Mouse (Mus musculus): ENCODE measurements around the gene Pth. TPM values are rescaled to one million over a fixed set of nuclear protein-coding genes. Genes with fewer than 3 reads are reported as not detected.

Pth gene
- total RNA-seq (2012; rRNA removed) (not detected in 2 replicates), total RNA-seq (2014; rRNA removed) (not detected in 2 replicates), polyA plus RNA-seq (2012; ENCODE audit: insufficient read length, low read depth) (not detected in 2 replicates)

DNA sequence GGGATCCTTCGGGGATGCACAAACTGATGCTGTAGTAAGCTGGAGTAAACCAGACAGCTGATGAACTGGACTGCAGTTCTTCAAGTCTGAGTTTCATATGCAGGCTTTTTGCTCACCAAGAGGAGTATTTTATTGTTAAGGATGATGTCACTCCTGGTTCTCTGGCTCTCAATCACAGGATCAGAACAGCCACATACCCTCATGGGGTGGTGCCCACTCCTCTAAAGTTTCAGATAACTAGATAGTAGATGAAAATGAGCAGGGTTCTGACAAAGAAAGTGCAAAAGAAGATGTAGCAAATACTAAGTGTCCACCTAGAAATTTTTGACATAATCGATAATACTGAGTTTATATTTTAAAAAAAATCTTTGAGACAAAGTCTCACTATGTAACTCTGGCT is at the start of gene Pth:
Gene Pth, minus strand, starts transcription at position 101 of the 400 bp plus-strand sequence.
- no peak for DNase-seq (ENCODE audit: extremely low read depth)
- Histone ChIP-seq H3K27ac (ENCODE audit: insufficient read depth, low read depth) (no peak within 1 kb of the TSS), H3K9me3 (replicated peaks; ENCODE audit: low read length) (no peaks in the 10 kb centered on the region), H3K27me3 (replicated peaks) (no peaks in the 10 kb centered on the region), H3K4me3 (replicated peaks in 1 of 3; ENCODE audit: low read depth in 2 of 3, low read length in 2 of 3, poor library complexity in 1 of 3) (no peak within 1 kb of the TSS), H3K9ac (ENCODE audit: insufficient read depth, low read depth) (no peak within 1 kb of the TSS), H3K79me2 (replicated peaks; ENCODE audit: control insufficient read depth, extremely low read depth, insufficient read depth, poor library complexity, severe bottlenecking) (no peaks in the 10 kb centered on the region), H3K4me2 (ENCODE audit: insufficient read depth, low read depth, poor library complexity, severe bottlenecking) (no peak within 1 kb of the TSS), H3K4me1 (ENCODE audit: control insufficient read depth in 1 of 2, insufficient read depth in 2 of 2) (peaks cover 0 to 6% of the 10 kb centered on the region in 2 experiments; a peak in 1 of 4 replicates), H3K36me3 (replicated peaks in 1 of 2; ENCODE audit: control insufficient read depth in 1 of 2, insufficient read depth in 1 of 2, low read length in 1 of 2) (no peaks in the 10 kb centered on the region)
- TF ChIP-seq MXI1 (IDR thresholded peaks at IDR 0.05; ENCODE audit: low read depth, low read length): no peak
- TF ChIP-seq GABPA (IDR thresholded peaks at IDR 0.05; ENCODE audit: insufficient replicate concordance, low read depth, low read length): no peak
- no peak for TF ChIP-seq PAX5 (IDR thresholded peaks at IDR 0.05; ENCODE audit: low read length)
- no peak for TF ChIP-seq ZC3H11A (IDR thresholded peaks at IDR 0.05; ENCODE audit: low read depth, low read length)
- TF ChIP-seq TBP (conservative IDR thresholded peaks at IDR 0.05; ENCODE audit: low read depth, low read length): no peak
- TF ChIP-seq KAT2A (IDR thresholded peaks at IDR 0.05; ENCODE audit: insufficient replicate concordance, low read length): no peak
- no peak for TF ChIP-seq CHD1 (IDR thresholded peaks at IDR 0.05; ENCODE audit: low read depth, low read length)
- TF ChIP-seq E2F4 (IDR thresholded peaks at IDR 0.05; ENCODE audit: insufficient replicate concordance, low read depth, low read length): no peak
- no peak for TF ChIP-seq MEF2A (IDR thresholded peaks at IDR 0.05; ENCODE audit: borderline replicate concordance, low read depth, low read length)
- dilution Hi-C loops (cut with MboI; ENCODE audit: extremely low pct_ligation_motif_present, extremely low pct_unique_long_range_greater_than_20kb, low sequenced_read_pairs) (no loop called here), in situ Hi-C loops (cut with MboI; ENCODE audit: low pct_ligation_motif_present, low pct_unique_long_range_greater_than_20kb, low sequenced_read_pairs) (loop anchor here (25.0 kb wide), 1 partner anchor 624 kb away; no protein-coding TSS in a partner anchor)

DNA sequence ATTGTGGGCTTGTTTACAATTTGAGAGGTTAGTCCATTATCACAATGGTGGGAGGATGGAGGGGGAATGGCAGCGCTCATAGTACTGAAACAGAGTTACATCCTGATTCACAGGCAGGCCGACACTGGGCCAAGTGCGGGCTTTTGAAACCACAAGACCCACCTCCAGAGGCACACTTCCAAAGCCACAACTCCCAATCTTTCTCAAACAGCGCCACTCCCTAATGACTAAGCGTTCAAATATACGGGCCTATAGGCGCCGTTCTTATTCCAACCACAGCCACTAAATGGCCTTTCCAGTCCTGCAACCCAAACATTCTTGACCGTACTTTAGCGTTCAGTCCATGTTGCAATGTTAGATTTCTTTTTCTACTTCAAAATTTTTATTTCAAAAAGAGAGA is 47.9 kb upstream of the Pth start:
- Histone ChIP-seq H3K27ac (ENCODE audit: insufficient read depth, low read depth) (no peak overlapping the region), H3K9me3 (replicated peaks; ENCODE audit: low read length) (peaks cover 5% of the 10 kb centered on the region), H3K9ac (ENCODE audit: insufficient read depth, low read depth) (no peak overlapping the region), H3K79me2 (replicated peaks; ENCODE audit: control insufficient read depth, extremely low read depth, insufficient read depth, poor library complexity, severe bottlenecking) (no peaks in the 10 kb centered on the region), H3K4me3 (replicated peaks in 1 of 3; ENCODE audit: low read depth in 2 of 3, low read length in 2 of 3, poor library complexity in 1 of 3) (no peak overlapping the region), H3K36me3 (replicated peaks in 1 of 2; ENCODE audit: control insufficient read depth in 1 of 2, insufficient read depth in 1 of 2, low read length in 1 of 2) (no peaks in the 10 kb centered on the region), H3K4me1 (ENCODE audit: control insufficient read depth in 1 of 2, insufficient read depth in 2 of 2) (no peaks in the 10 kb centered on the region), H3K4me2 (ENCODE audit: insufficient read depth, low read depth, poor library complexity, severe bottlenecking) (no peak overlapping the region), H3K27me3 (replicated peaks) (no peaks in the 10 kb centered on the region)
- in situ Hi-C loops (cut with MboI; ENCODE audit: low pct_ligation_motif_present, low pct_unique_long_range_greater_than_20kb, low sequenced_read_pairs) (loop anchor here (10.0 kb wide), 1 partner anchor 62 kb away; no protein-coding TSS in a partner anchor), dilution Hi-C loops (cut with MboI; ENCODE audit: extremely low pct_ligation_motif_present, extremely low pct_unique_long_range_greater_than_20kb, low sequenced_read_pairs) (no loop called here)
- TF ChIP-seq RAD21 (IDR thresholded peaks at IDR 0.05; ENCODE audit: low read depth, low read length) (no peak), E2F4 (IDR thresholded peaks at IDR 0.05; ENCODE audit: insufficient replicate concordance, low read depth, low read length) (no peak), EP300 (IDR thresholded peaks at IDR 0.05; ENCODE audit: low read length) (no peak), TCF12 (IDR thresholded peaks at IDR 0.05; ENCODE audit: low read depth, low read length) (no peak), ZKSCAN1 (IDR thresholded peaks at IDR 0.05; ENCODE audit: borderline replicate concordance, low read depth, low read length) (no peak), POLR2A (IDR thresholded peaks at IDR 0.05; ENCODE audit: low read depth, low read length) (no peak), TBP (conservative IDR thresholded peaks at IDR 0.05; ENCODE audit: low read depth, low read length) (no peak), SMC3 (IDR thresholded peaks at IDR 0.05; ENCODE audit: low read depth, low read length) (no peak), POLR2AphosphoS2 (IDR thresholded peaks at IDR 0.05; ENCODE audit: low read depth, low read length) (no peak), JUN (IDR thresholded peaks at IDR 0.05; ENCODE audit: insufficient read depth, low read depth, low read length) (no peak), RCOR1 (conservative IDR thresholded peaks at IDR 0.05; ENCODE audit: low read depth, low read length) (no peak), CTCF (conservative IDR thresholded peaks at IDR 0.05 in 1 of 2, IDR thresholded peaks at IDR 0.05 in 1 of 2; ENCODE audit: low read depth in 2 of 2, low read length in 2 of 2) (no peak), HCFC1 (IDR thresholded peaks at IDR 0.05; ENCODE audit: low read depth, low read length) (no peak), ZMIZ1 (IDR thresholded peaks at IDR 0.05; ENCODE audit: low read depth, low read length) (no peak), ELF1 (IDR thresholded peaks at IDR 0.05; ENCODE audit: low read depth, low read length) (no peak), MXI1 (IDR thresholded peaks at IDR 0.05; ENCODE audit: low read depth, low read length) (no peak), ETS1 (conservative IDR thresholded peaks at IDR 0.05; ENCODE audit: low read depth, low read length) (no peak), IRF4 (IDR thresholded peaks at IDR 0.05; ENCODE audit: low read depth, low read length) (no peak)
- no peak for DNase-seq (ENCODE audit: extremely low read depth)
